Mouse (Mus musculus): ENCODE data around the gene Suclg2.

The Suclg2 gene

DNA sequence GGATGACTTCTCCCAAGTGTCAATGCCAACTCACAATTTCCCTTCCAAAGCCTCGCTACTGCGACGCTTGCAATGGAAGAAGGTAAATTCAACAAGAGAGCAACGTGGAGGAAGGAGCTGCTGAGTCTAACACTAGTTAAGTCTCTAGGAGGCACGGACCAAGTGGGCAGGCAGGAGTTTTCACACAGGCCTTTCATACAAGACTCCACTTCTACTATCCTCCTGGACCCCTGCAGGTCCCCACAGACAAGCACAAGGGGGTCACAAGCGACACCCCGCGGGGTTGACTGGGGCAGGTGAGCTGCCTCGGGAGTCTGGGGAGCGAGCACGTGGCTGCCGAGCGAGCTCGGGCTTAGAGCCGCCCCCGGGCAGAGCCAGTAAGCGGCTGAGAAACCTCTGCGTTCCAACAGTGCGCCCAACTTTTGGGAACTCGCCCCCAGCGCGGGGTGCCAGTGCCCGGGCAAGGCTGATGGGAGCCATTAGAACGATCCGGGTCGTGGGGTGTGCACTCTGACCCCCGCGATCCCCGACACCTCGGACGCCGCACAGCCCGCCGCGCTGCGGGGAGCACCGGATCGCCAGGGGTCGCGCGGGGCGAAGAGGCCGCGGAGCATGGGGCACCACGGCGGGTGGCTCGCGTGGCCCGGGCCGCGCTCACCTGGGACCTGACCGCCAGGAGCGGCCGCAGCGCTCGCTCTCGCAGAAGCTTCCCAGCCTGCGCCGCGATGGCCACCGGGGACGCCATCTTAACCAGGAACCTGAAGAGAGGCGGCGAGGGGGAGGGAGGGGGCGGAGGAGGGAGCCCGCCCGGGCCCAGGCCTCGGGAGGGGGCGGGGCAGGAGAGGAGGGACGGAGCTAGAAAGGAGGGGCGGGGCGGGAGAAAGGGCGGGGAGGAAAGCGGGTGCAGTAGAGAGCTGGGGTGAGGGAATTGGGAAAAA, at the start of gene Suclg2:
TSS of gene Suclg2 (minus strand) at position 770 of the 938 bp plus-strand sequence.
- peak; percentile 91 for DNase-seq (ENCODE audit: low read depth)

DNA sequence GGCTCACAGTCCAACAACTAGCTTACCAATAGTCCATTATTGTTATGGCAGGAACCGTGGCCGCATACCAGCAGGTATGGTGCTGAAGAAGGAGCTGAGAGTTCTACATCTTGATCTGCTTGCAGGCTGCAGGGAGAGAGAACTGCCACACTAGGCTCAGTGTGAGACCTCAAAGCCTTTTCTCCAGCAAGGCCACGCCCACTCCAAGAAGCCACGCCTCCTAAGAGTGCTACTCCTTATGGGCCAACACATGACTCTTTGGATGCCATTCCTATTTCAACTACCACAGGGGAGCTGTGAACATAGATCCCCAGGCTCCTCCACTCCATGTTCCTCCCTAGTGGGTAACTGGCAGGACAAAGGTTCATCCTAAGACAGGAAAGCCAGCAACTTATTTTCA, 48.0 kb upstream of the Suclg2 start:
- DNase-seq (ENCODE audit: low read depth), result no peak

DNA sequence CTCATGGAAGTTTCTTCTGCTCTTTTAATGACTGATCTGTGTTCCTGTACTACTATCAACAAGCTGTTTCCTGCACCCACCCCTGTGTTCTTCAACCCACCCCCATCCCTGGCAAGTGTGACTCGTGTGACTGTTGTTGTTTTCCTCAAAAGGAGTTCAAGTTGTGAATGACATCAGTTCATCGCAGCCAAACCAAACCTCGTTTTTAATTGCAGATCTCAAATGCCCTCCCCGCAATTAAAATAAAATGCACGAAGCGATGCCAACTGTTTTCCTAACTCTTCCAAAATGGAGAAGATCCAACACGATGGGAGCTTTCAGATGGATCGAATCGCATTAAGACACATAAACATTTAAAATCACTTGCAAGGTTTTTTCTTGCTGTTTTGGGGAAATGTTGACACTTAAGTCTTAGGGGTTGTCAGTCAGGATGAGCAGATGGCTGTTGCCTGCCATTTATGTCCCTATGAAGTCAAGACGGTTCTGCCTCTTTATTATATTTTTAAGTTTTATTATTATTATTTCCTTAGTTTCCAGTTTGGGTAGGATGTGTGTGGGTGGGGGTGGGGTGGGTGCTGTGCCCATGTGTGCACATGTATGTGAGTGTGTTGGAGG, 41.1 kb upstream of the Suclg2 start:
- no peak for DNase-seq (ENCODE audit: low read depth)

DNA sequence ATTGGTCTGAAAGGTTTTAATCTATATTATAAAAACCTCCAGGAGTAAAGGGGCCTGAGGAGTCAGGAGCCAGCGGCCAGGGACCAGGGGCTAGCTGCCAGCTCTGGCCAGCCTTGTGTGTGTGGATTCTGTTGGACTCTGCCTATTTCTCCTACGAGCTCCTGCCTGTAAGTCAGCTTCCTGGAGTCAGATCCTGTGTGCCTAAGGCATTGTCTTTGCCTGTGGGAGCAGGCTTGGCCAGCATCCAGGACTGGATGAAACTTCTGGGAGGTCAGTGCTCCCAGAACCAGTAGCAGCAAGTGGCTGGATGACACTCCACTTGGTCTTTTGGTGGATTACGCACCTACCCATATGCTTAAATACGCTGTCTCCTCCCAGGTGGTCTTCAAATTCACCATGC, 23.8 kb upstream of the Suclg2 start:
- DNase-seq (ENCODE audit: low read depth), result no peak

DNA sequence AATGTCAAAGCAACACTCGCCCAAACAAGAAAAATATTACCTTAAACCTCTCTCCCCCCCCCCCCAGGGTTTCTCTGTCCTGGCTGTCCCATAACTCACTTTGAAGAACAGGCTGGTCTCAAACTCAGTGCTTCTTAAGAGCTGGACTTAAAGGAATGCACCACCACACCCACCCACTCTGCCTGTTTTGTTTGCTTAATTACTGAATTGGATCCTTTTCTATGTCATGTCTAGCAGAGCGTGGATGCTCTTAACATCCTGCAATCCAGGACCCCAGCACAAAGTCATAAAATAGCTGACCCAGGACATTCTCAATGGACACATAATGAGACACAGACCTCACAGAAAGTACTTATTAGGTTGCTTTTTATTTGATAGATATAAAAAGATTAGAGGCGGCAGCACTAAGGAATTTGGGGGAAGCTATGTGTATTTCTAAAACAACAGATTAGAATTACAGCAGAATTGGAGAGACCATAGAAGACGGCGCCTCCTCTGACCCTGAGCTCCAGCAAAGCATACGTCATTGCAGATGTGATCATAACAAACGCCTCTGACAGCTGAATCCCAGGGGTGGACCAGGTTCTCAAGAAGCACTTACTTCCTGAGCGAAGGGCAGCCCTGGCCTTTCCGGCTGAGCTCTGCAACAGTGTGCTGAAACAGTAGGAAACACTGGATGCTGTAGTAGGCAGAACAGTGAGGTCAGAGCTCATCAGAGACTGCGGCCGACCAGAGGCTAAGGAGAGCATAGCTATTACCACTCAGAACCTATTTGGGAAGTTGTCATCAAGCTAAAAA, 13.2 kb upstream of the Suclg2 start:
- DNase-seq (ENCODE audit: low read depth), result no peak

DNA sequence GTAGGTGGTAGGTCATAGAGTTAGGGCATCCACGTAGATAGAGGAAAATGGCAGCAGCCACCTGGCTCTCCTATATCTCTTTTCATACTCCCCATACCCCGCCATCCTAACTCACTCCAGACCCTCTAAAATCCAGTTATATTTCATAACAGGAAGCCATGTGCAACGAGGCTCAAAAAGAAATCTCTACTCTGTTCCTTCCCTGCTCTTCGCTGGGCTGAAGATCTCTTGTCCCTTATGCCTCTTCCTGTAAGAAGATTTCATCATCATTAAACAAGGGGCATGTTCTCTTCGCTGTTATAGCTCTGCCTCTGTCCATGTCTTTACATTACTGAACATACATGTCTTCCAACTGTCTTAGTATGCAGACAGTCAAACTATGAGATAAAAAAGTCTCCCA, 10.8 kb upstream of the Suclg2 start:
- DNase-seq (ENCODE audit: low read depth), result no peak

DNA sequence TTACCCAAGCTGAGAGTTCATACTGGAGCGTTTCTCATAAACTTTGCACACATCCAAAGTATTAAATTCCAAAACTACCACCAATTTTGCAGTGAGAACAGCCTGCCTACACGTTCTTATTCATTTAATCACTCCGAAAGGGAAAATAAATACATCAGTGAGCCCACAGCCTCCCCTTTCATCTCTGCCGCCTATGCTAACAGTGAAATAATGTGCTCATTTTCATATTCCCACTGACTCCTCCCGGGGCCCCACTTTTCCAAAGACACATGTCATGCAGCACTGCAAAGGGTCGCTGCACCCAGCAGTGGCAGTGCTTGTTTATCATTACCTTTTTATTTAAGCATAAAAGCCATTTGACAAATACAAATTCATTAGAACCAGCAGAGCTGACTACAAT, 6.7 kb upstream of the Suclg2 start:
- no peak for DNase-seq (ENCODE audit: low read depth)

DNA sequence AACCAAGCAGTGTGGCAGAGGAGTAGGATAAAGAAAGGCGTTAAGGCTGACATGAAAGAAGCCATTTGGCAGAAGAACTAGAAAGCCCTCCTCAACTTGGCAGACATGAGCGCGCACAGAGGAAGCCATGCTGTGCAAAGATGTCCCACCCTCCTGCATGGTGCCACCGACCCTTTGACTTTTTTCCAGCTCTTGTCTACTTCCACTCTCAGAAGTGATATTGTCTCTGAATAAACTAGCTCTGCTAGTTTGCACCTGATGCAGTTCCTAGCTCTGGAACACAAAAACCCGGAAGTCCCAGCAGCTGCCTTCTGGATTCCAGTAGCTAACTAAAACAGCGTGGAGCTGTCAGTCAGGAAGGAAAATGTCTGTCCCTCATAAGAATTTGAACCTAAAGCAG, 4.8 kb upstream of the Suclg2 start:
- no peak for DNase-seq (ENCODE audit: low read depth)

DNA sequence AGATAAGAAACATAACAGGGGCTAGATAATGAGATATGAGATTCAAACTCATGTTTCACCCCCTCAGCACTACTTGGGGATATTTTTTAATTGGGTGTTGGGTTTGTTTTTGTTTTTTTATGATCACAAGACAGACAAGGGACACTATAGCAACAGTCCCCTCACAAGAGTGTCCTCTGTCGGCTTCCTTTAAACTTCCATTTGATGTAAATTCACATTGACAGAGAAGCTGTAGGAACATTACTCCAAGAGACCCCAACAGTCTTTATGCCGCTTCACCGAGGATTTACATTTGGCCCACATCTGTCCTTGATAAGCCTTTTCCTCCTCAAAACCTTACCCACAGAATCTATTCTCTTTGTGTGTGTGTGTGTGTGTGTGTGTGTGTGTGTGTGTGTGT, 1.2 kb upstream of the Suclg2 start:
- no peak for DNase-seq (ENCODE audit: low read depth)

DNA sequence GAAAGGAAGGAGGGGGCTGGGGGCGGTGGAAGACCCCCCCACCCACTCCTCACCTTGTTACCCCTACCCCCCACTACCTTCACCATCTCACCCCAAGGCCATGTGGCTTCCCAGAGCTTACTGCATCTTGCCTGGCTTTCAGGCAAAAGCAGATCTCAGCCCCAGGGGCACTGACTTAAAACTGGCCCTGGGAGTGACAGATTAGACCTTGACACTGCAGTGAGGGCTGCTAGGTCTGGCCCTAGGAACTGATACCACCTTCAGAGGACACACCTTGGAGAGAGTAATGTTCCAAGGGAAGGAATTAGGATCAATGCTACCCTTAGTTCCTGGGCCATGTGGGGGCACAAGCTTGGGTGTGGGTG, 351 bp upstream of the Suclg2 start:
- DNase-seq (ENCODE audit: low read depth), result no peak

DNA sequence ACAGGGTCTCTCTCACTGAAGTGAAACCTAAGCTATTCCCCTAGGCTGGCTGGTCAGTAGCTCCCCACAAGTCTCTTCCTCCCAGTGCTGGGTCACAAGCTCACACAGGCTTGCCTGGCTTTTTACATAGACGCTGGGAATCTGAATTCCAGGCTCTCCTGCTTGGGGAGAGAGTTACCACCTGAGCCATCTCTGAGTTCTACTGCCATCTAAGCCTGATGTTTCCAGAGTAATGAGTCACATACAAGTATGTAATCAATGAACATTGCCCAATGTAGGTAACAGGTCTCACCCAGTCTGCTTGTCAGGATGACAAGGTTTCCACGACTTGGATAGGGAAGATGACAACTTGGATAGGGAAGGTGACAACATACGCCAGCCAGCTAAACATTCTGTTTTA, 1.5 kb downstream of the Suclg2 start:
- no peak for DNase-seq (ENCODE audit: low read depth)

DNA sequence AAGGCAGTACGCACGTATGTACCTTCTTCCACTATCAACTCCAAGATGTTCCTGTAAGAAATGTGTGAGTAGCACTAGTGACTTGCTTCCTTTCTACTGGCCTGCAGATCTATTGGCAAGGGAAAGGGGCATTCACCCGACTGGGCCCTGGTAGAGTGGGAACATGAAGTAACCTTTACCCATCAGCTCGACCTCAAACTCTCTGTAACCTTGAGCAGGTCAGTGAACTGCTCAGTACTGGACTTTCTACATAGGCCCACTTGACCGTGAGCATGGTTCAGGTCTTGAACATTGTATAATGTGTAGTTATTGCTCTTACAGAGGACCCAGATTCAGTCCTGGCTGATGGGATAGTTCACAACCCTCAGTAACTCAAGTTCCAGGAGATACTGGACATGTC, 2.1 kb downstream of the Suclg2 start:
- no peak for DNase-seq (ENCODE audit: low read depth)

DNA sequence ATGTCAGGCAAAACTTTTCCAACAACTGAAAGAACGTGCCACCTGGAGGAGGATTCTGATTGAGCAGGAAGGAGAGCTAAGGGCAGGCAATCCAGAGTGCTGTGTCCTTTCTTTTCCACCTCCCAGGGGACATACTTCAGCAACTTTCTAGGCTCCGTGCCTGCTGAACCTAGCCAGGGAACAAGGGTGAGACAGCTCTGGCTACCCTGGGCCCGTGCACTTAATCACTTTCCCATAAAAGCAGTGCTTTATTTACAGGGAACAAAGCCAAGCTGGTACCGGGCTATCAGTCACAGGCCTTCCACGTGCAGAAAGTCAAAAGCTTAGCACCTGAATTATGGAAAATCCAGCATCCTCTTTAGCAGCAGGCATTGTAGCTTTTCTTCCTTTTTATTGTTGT, 5.4 kb downstream of the Suclg2 start:
- DNase-seq (ENCODE audit: low read depth), result no peak

DNA sequence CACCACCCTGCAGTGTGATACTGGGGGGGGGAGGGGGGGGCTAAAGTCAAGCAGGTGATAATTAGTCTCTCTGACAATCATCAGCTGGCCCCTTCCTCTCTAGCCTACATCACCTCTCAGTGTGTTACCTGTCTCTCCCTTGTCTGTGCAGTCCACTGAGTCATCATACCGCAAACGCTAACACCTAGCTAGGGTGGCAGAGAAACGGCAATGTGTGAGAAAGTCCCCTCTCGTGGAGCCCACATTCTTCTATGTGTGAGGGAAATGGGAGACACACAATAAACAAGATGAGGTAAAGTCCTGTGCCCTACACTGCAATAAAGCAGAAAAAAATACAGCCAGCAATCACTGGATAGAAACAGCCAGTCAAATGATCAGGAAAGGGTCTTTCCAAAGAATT, 6.5 kb downstream of the Suclg2 start:
- DNase-seq (ENCODE audit: low read depth), result no peak

DNA sequence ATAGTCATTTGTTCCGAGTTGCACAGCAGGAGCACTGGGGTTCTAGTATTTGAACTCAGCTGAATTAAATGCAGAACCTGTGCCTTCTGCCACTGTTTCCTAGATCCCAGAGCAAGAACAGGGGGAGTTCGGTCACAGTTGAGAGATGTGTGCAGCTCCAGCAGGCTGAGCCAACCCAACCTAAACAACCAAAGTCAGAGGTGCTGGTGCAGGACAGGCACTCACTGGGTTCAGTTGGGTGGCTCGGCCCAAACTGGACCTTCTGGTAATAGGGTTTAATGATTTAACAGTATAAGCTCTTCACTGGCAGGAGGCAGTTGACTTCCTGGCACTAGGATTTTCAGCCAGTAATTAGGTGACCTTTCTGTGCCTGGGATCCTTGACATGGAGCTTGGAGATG, 6.9 kb downstream of the Suclg2 start:
- no peak for DNase-seq (ENCODE audit: low read depth)

DNA sequence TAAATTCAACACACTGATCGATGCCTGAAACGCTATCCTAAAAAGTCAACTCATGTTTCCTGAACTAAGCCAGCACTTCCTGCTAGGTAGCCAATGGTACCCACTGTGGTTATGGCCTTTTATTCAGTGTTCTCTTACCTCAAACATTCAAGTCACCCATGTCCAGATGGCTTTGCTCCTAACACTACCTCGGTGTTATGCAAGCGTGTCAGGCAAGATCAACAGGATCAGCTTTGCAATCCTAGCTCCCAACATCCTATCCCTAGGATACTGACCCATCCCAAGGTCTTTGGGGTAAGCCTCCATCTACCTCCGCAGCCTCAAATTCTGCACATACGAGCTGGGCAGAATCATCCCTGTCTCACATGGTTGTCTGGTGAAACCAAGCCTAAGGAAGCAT, 7.7 kb downstream of the Suclg2 start:
- DNase-seq (ENCODE audit: low read depth), result no peak

DNA sequence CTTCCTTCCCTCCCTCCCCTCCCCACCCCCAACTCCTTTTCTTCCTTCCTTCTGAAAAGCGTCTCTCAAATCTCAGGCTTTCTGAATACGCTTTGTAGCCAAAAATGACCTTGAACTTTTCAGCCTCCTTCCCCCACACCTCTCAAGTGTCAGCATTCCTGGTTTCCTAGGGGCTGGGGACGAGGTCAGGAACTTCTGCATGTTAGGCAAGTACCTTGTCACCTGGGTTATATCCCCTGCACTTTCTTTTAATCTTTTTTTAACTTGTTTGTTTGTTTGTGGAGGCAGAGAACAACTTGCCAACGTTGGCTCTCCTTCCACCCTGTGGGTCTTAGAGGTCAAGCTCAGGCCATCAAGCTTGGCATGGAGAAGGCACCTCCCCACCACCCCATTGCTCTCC, 9.1 kb downstream of the Suclg2 start:
- no peak for DNase-seq (ENCODE audit: low read depth)

DNA sequence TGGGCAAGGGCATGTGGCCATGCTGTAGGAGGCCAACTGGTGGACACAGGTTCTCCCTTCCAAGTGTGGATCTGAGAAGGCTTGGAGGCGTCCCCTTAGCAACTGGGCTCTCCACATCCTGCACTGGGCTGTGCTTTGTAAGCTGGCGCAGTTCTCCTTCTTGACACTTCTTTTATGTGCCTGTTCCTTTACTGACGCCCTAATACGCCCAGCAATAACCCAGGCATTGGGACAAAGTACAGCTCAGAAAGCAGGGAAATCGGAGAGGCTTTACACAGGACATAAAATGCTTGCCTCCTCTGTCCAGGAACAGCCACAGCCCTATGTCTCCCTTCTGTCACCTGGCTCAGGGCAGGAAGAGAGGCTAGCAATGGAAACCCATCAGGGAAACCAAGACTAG, 9.5 kb downstream of the Suclg2 start:
- no peak for DNase-seq (ENCODE audit: low read depth)

DNA sequence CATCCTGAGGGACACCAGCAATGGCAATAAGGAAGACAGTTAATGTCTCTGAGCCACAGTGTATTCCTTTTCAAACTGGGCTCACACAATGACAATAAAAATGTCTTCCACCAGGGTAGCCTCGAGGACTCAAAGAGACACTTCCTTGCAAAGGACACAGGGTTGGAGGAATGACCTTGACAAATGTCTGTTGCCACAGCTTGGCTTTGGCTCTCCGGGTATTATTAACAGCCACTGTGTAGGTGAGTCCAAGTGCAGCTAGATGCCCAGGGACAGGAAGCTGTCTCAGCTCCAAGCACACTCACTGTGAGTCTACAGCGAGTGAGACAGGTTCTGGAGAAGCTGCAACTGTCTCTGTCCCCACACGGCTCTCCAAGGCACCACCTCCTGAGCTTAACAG, 14.0 kb downstream of the Suclg2 start:
- no peak for DNase-seq (ENCODE audit: low read depth)

DNA sequence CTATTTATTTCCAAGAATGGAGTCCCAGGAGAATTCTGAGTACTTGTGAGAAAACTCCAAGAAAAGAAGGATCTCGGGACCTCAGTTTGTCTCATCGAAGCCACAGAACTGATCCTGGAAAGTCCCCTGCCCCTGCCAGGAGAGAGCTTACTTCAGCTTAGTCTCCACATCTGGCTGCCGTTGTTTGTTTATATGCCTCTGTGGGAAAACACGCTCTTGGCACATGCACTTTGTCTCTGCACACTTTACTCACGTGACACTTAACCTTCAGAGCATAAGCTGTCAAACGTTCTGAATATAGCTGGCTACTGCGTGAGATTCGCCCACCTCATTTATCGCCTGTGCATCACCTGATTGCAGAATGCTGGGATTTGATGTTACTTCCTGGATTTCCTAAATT, 16.4 kb downstream of the Suclg2 start:
- no peak for DNase-seq (ENCODE audit: low read depth)

DNA sequence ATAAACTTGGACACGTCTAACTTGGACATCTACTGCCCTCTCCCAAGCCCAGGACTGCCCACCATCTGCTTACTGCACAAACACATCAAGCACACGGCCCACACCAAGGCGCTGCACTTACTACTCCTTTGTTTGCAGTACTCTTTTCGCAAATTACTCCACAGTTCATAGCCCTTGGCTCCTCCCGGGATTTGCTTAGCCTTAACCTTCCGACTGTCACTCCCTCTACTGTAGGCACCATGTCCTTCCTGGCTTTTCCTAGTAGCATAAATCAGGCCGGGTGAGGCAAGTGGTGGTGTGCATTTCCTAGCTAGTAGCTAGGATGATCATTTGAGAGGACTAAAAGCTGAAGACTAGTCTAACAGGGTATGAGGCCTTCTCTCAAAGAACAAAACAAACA, 16.8 kb downstream of the Suclg2 start:
- no peak for DNase-seq (ENCODE audit: low read depth)

DNA sequence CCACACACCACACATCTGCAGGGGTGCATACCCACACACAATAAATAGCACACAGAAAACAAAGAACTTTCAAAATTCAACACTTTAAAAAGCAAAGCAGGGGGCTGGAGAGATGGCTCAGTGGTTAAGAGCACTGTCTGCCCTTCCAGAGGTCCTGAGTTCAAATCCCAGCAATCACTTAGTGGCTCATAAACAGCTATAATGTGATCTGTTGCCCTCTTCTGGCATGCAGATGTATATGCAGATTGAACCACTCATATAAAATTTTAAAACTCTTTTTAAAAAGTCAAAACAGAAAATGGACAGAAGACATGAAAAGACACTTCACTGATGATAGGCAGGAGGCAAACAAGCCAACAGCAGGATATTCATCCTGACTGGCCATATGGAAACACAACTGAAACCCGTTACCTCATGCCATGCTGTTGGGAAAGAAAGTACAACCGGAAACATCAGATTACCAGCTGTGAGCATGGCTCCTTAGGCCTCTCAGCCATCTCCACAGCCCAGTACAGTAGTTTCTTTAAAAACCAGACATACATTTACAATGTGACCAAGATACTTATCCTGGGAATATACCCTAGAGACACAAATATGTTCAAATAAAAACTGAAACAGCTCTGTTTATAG, 17.5 kb downstream of the Suclg2 start:
- DNase-seq (ENCODE audit: low read depth), result no peak

DNA sequence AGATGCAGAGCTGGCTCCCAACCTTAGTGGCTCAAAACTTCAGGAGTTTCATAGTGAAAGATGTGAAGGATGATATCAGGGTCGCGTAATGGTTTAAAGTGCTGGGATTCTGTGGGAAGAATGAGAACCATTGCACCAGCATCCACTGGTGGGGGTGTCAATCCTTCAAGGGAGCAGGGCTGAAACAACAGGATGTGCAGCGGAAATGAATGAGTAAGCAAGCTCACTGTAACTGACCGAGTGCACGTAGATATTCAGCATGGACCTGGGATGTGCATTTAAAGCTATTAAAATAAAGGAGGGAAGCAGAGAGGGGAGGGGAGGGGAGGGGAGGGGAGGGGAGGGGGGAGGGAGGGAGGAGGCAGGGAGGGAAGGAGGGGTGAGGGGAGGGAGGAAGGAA, 18.4 kb downstream of the Suclg2 start:
- no peak for DNase-seq (ENCODE audit: low read depth)

Measured in induced T-regulatory cell, adult 2 months (primary cell).